Comparison of ENCODE assay signal across 1 mouse cellular context in genomic region chr9:14400392-14400791, GRCm38 (mm10).
TF ChIP-seq lines count a peak whose summit lies in the region.

No protein-coding gene starts in this region.

TF ChIP-seq in MEL, 35 proteins besides CTCF, POLR2A, EP300 and RAD21 (continued from another document):
- TF ChIP-seq BHLHE40 (IDR thresholded peaks at IDR 0.05; ENCODE audit: borderline replicate concordance, low read depth, low read length) = no peak; the same call in 1 of the 2 replicates
- TF ChIP-seq HCFC1 (IDR thresholded peaks at IDR 0.05; ENCODE audit: low read depth, low read length) = peak; percentile 36; the same call in 1 of the 2 replicates
- no peak; the same call in 1 of the 2 replicates for TF ChIP-seq CHD2 (IDR thresholded peaks at IDR 0.05; ENCODE audit: low read length)
- TF ChIP-seq KAT2A (conservative IDR thresholded peaks at IDR 0.05; ENCODE audit: low read depth, low read length) = no peak
- no peak for TF ChIP-seq NELFE (IDR thresholded peaks at IDR 0.05; ENCODE audit: low read depth, low read length)
- no peak for TF ChIP-seq MAZ (IDR thresholded peaks at IDR 0.05; ENCODE audit: low read depth, low read length)
- no peak for TF ChIP-seq TBP (IDR thresholded peaks at IDR 0.05; ENCODE audit: low read depth, low read length)
- TF ChIP-seq CHD1 (IDR thresholded peaks at IDR 0.05; ENCODE audit: low read depth, low read length) = no peak
- no peak for TF ChIP-seq E2F4 (IDR thresholded peaks at IDR 0.05; ENCODE audit: borderline replicate concordance, low read depth, low read length)
- peak; percentile 82 for TF ChIP-seq TAL1 (IDR thresholded peaks at IDR 0.05; ENCODE audit: low read length)
- peak; percentile 64 for TF ChIP-seq MYB (IDR thresholded peaks at IDR 0.05; ENCODE audit: low read depth, low read length)
- no peak for TF ChIP-seq MAX (IDR thresholded peaks at IDR 0.05; ENCODE audit: low read length)
- no peak for TF ChIP-seq SMC3 (IDR thresholded peaks at IDR 0.05; ENCODE audit: low read depth, low read length)
- TF ChIP-seq ZKSCAN1 (IDR thresholded peaks at IDR 0.05; ENCODE audit: low read depth, low read length) = no peak
- no peak for TF ChIP-seq POLR2AphosphoS5 (IDR thresholded peaks at IDR 0.05; ENCODE audit: borderline replicate concordance, low read depth, low read length)
- TF ChIP-seq ZMIZ1 (IDR thresholded peaks at IDR 0.05; ENCODE audit: low read depth, low read length) = no peak
- TF ChIP-seq ZNF384 (IDR thresholded peaks at IDR 0.05; ENCODE audit: low read depth, low read length) = no peak
- peak; percentile 94 for TF ChIP-seq RCOR1 (IDR thresholded peaks at IDR 0.05; ENCODE audit: low read depth, low read length)
- TF ChIP-seq SIN3A (IDR thresholded peaks at IDR 0.05; ENCODE audit: low read length) = peak; percentile 72
- no peak for TF ChIP-seq MEF2A (IDR thresholded peaks at IDR 0.05; ENCODE audit: extremely low read depth, insufficient replicate concordance, low read depth, low read length, poor library complexity, severe bottlenecking)
- TF ChIP-seq POLR2AphosphoS2 (IDR thresholded peaks at IDR 0.05; ENCODE audit: low read length) = no peak
- TF ChIP-seq ELF1 (IDR thresholded peaks at IDR 0.05; ENCODE audit: low read depth, low read length) = no peak
- TF ChIP-seq UBTF (IDR thresholded peaks at IDR 0.05; ENCODE audit: borderline replicate concordance, insufficient read depth, low read depth, low read length) = no peak
- TF ChIP-seq MYC (IDR thresholded peaks at IDR 0.05; ENCODE audit: low read depth, low read length) = 0 out of 2 replicates have a peak, but pooled peaks have one; percentile 42
- TF ChIP-seq ZC3H11A (IDR thresholded peaks at IDR 0.05; ENCODE audit: low read depth, low read length) = no peak
